Mouse (Mus musculus) olfactory bulb, adult 2 months (tissue): Measurements from ENCODE around the gene Arpc5.

ENCODE experiments used
- CTCF ChIP-seq: fragments of 200-500 bp; IDR thresholded peaks from 2 replicates; pipeline ENCODE4 v1.5.1; 2012; ENCODE audit warnings: low read depth, mild to moderate bottlenecking, low read length, moderate library complexity; ENCODE audit not compliant: insufficient read depth
- POLR2A ChIP-seq: fragments of 200-500 bp; IDR thresholded peaks from 2 replicates; pipeline ENCODE4 v1.6.1; 2012; ENCODE audit warnings: mild to moderate bottlenecking, low read depth, low read length, moderate library complexity; ENCODE audit not compliant: insufficient read depth

DNA sequence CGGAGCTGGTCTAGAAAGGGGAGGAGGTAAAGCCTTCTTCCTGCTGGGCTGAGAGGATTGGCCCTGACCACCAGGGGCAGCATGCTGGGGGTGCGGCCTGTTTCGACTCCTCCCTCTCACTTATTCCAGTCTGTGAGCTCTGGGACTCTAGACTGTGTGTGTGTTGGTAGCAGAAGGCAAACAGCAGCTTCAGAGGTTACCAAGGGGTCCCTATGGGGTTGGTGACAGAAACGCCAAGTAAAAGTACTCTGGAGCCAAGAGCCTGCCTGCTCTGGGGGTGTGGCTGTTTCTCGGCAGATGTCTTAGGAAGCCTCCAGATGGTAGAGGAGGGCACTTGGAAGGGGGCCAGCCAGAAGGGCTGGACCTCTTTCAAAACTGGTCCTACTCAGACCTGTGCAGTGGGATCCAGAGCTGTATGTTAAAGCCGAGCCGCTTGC, 48.9 kb downstream of the Arpc5 start:
- no peak for TF ChIP-seq POLR2A
- peak; percentile 19; the same call in 1 of the 2 replicates for TF ChIP-seq CTCF
